Mouse (Mus musculus) MEL (cell line): ENCODE data around the gene Plxna4. TPM values are rescaled to one million over a fixed set of nuclear protein-coding genes. Genes with fewer than 3 reads are reported as not detected.

ENCODE experiments used
- DNase-seq: peaks from one replicate; pipeline ENCODE4 v3.0.0; 2011; ENCODE audit warnings: low read depth, low spot score
- H3K27ac ChIP-seq: 2 replicates; pipeline ENCODE4 v1.5.1; 2012; ENCODE audit warnings: low read depth, mild to moderate bottlenecking, control low read depth, low read length, moderate library complexity; ENCODE audit not compliant: control insufficient read depth
- H3K27me3 ChIP-seq, 2 experiments: fragments of 150-350 bp in 1 of 2; sonication (generic) in 1 of 2; 2 replicates each; pipeline ENCODE4 v1.6.1; 2012; ENCODE audit warnings: low read length in 2 of 2, mild to moderate bottlenecking in 2 of 2, improper control_type of control experiment in 1 of 2, moderate library complexity in 1 of 2; ENCODE audit not compliant: insufficient read depth in 2 of 2, control insufficient read depth in 1 of 2
- H3K36me3 ChIP-seq, 2 experiments: 2 replicates each; pipeline ENCODE4 v1.6.1; 2012 to 2014; ENCODE audit warnings: low read length in 2 of 2, improper control_type of control experiment in 1 of 2, inconsistent platforms in 1 of 2, mild to moderate bottlenecking in 1 of 2; ENCODE audit not compliant: insufficient read depth in 2 of 2, control insufficient read depth in 1 of 2
- H3K4me1 ChIP-seq, 2 experiments: fragments of 150-350 bp in 1 of 2; sonication (generic) in 1 of 2; 2 replicates each; pipeline ENCODE4 v1.6.1; 2012; ENCODE audit warnings: low read length in 2 of 2, improper control_type of control experiment in 1 of 2, mild to moderate bottlenecking in 1 of 2; ENCODE audit not compliant: insufficient read depth in 2 of 2, control insufficient read depth in 1 of 2
- H3K4me3 ChIP-seq, 2 experiments: fragments of 150-350 bp in 1 of 2; sonication (generic) in 1 of 2; 2 replicates each; pipeline ENCODE4 v1.5.1; 2012; ENCODE audit warnings: low read depth in 2 of 2, low read length in 2 of 2, mild to moderate bottlenecking in 2 of 2, moderate library complexity in 2 of 2, control low read depth in 1 of 2, improper control_type of control experiment in 1 of 2; ENCODE audit not compliant: control insufficient read depth in 1 of 2, insufficient read depth in 1 of 2
- H3K79me2 ChIP-seq: 2 replicates; pipeline ENCODE4 v1.6.1; 2012; ENCODE audit warnings: mild to moderate bottlenecking, low read length, moderate library complexity; ENCODE audit not compliant: control insufficient read depth, poor library complexity, insufficient read depth
- H3K9ac ChIP-seq: 2 replicates; pipeline ENCODE4 v1.6.1; 2012; ENCODE audit warnings: low read depth, mild to moderate bottlenecking, control low read depth, low read length, moderate library complexity; ENCODE audit not compliant: control insufficient read depth, poor library complexity, severe bottlenecking
- H3K9me3 ChIP-seq: fragments of 150-350 bp; sonication (generic); replicated peaks from 2 replicates; pipeline ENCODE4 v1.6.1; 2012; ENCODE audit warnings: mild to moderate bottlenecking, low read length, improper control_type of control experiment, moderate library complexity; ENCODE audit not compliant: insufficient read depth
- CHD1 ChIP-seq: IDR thresholded peaks from 2 replicates; pipeline ENCODE4 v1.6.1; 2012; ENCODE audit warnings: low read depth, mild to moderate bottlenecking, inconsistent platforms, low read length, improper control_type of control experiment
- CHD2 ChIP-seq: IDR thresholded peaks from 2 replicates; pipeline ENCODE4 v1.6.1; 2011; ENCODE audit warnings: low read length, improper control_type of control experiment
- CTCF ChIP-seq, 3 experiments: IDR thresholded peaks in 2 of 3; conservative IDR thresholded peaks in 1 of 3; 2 replicates each; pipeline ENCODE4 v1.5.1; 2011 to 2012; ENCODE audit warnings: low read length in 3 of 3, low read depth in 2 of 3, mild to moderate bottlenecking in 2 of 3, improper control_type of control experiment in 1 of 3, inconsistent platforms in 1 of 3, mixed read lengths in 1 of 3, moderate library complexity in 1 of 3; ENCODE audit not compliant: control insufficient read depth in 1 of 3, insufficient read depth in 1 of 3, poor library complexity in 1 of 3, severe bottlenecking in 1 of 3
- ELF1 ChIP-seq: IDR thresholded peaks from 2 replicates; pipeline ENCODE4 v1.6.1; 2014; ENCODE audit warnings: low read depth, mild to moderate bottlenecking, inconsistent platforms, low read length, improper control_type of control experiment, moderate library complexity
- EP300 ChIP-seq, 2 experiments: IDR thresholded peaks; 2 replicates each; pipeline ENCODE4 v1.6.1; 2011; ENCODE audit warnings: improper control_type of control experiment in 2 of 2, low read length in 2 of 2, low read depth in 1 of 2, mild to moderate bottlenecking in 1 of 2
- ETS1 ChIP-seq: IDR thresholded peaks from 2 replicates; pipeline ENCODE4 v1.6.1; 2012; ENCODE audit warnings: low read depth, mild to moderate bottlenecking, inconsistent platforms, low read length, improper control_type of control experiment, moderate library complexity
- HCFC1 ChIP-seq: IDR thresholded peaks from 2 replicates; pipeline ENCODE4 v1.6.1; 2012; ENCODE audit warnings: low read depth, mild to moderate bottlenecking, inconsistent platforms, low read length, improper control_type of control experiment, moderate library complexity
- KAT2A ChIP-seq: conservative IDR thresholded peaks from 2 replicates; pipeline ENCODE4 v1.6.1; 2012; ENCODE audit warnings: low read depth, low read length, improper control_type of control experiment, inconsistent platforms
- MAFK ChIP-seq: IDR thresholded peaks from 2 replicates; pipeline ENCODE4 v1.6.1; 2011; ENCODE audit warnings: low read depth, mild to moderate bottlenecking, low read length, improper control_type of control experiment, borderline replicate concordance
- MEF2A ChIP-seq: IDR thresholded peaks from 2 replicates; pipeline ENCODE4 v1.6.1; 2014; ENCODE audit warnings: low read depth, mild to moderate bottlenecking, inconsistent platforms, low read length, improper control_type of control experiment; ENCODE audit not compliant: poor library complexity, insufficient replicate concordance, severe bottlenecking; ENCODE audit errors: extremely low read depth
- MYB ChIP-seq: IDR thresholded peaks from 2 replicates; pipeline ENCODE4 v1.6.1; 2011; ENCODE audit warnings: mild to moderate bottlenecking, low read depth, low read length, improper control_type of control experiment
- NRF1 ChIP-seq: IDR thresholded peaks from 2 replicates; pipeline ENCODE4 v1.6.1; 2014; ENCODE audit warnings: low read depth, mild to moderate bottlenecking, inconsistent platforms, low read length, improper control_type of control experiment, moderate library complexity; ENCODE audit not compliant: poor library complexity, insufficient read depth, severe bottlenecking
- POLR2AphosphoS2 ChIP-seq: IDR thresholded peaks from 2 replicates; pipeline ENCODE4 v1.6.1; 2011; ENCODE audit warnings: low read length, improper control_type of control experiment
- RCOR1 ChIP-seq: IDR thresholded peaks from 2 replicates; pipeline ENCODE4 v1.6.1; 2012; ENCODE audit warnings: low read depth, mild to moderate bottlenecking, inconsistent platforms, low read length, improper control_type of control experiment
- SIN3A ChIP-seq: IDR thresholded peaks from 2 replicates; pipeline ENCODE4 v1.6.1; 2012; ENCODE audit warnings: low read length, improper control_type of control experiment, inconsistent platforms
- SMC3 ChIP-seq: IDR thresholded peaks from 2 replicates; pipeline ENCODE4 v1.6.1; 2011; ENCODE audit warnings: low read depth, low read length, improper control_type of control experiment
- TBP ChIP-seq: IDR thresholded peaks from 2 replicates; pipeline ENCODE4 v1.8.0; 2011; ENCODE audit warnings: low read depth, low read length, improper control_type of control experiment
- TCF12 ChIP-seq: IDR thresholded peaks from 2 replicates; pipeline ENCODE4 v1.6.1; 2014; ENCODE audit warnings: low read depth, mild to moderate bottlenecking, inconsistent platforms, low read length, improper control_type of control experiment, moderate library complexity
- USF2 ChIP-seq, 2 experiments: IDR thresholded peaks; 2 replicates each; pipeline ENCODE4 v1.6.1; 2011 to 2012; ENCODE audit warnings: improper control_type of control experiment in 2 of 2, low read length in 2 of 2, borderline replicate concordance in 1 of 2, inconsistent platforms in 1 of 2, low read depth in 1 of 2, mild to moderate bottlenecking in 1 of 2; ENCODE audit not compliant: insufficient read depth in 1 of 2
- ZC3H11A ChIP-seq: IDR thresholded peaks from 2 replicates; pipeline ENCODE4 v1.6.1; 2012; ENCODE audit warnings: low read depth, mild to moderate bottlenecking, inconsistent platforms, low read length, improper control_type of control experiment
- ZMIZ1 ChIP-seq: IDR thresholded peaks from 2 replicates; pipeline ENCODE4 v1.6.1; 2012; ENCODE audit warnings: low read depth, mild to moderate bottlenecking, inconsistent platforms, low read length, improper control_type of control experiment, moderate library complexity
- polyA plus RNA-seq, 2 experiments: library from polyadenylated mRNA; stranded (reverse) in 1 of 2; unstranded in 1 of 2; fragments of >175 nt in 1 of 2; fragments of >200 nt in 1 of 2; gene quantifications; 2 replicates each; pipeline versions ENCODE4 v1.2.1 to v1.2.4; 2012; ENCODE audit warnings: low replicate concordance in 2 of 2, low read depth in 1 of 2; ENCODE audit not compliant: insufficient read length in 2 of 2, insufficient read depth in 1 of 2, missing spikeins in 1 of 2
- total RNA-seq: library from RNA; depleted of rRNA; stranded (reverse); fragments of 300-350 nt; gene quantifications from 2 replicates; pipeline ENCODE4 v1.2.3, GENCODE M21; 2012

Plxna4 gene
- total and polyA plus RNA-seq, 3 experiments = 0.01 TPM; not detected in 2

DNA sequence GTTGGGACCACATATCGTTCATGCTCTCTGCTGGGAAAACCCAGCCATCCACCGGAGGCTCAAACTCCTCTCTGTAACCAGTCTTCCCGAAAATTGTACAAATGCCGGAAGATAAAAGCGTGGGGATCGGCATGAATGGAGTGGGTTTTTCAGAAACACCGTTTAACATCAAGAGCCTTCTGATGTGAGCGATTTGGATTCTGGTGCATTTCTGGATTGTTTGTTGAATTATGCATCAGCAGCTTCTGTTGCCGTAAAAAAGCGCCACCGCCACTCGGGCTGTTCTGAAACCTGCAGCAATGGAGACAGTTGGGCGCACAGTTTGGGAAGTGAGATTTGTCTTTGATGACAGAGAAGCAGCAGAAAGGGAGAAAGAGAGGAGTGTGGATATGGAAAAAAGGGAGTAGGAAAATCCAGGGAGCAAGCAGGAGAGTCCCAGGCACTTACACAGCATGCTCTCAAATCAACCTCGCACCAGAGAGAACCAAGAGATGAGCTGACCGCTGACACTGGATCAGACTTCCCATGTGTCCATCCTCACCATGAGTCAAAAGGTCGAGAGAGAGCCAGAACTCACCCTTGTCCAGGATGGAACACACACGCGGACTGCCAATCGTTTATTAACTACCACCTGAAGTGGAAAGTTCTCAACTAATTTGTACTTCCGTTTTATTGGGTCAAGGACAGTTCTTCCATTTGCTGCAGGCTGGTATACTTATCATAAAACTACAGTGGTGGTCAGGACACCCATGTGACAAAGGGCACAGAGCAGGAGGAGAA lies 181.5 kb downstream of the Plxna4 start:
- no peak overlapping the region for H3K4me3 ChIP-seq
- no peaks in the 10 kb centered on the region for H3K4me1 ChIP-seq
- H3K27ac ChIP-seq = no peak overlapping the region
- no peaks in the 10 kb centered on the region for H3K9me3 ChIP-seq
- DNase-seq = no peak
- no peak overlapping the region for H3K9ac ChIP-seq
- TF ChIP-seq MAFK = no peak
- no peak for TF ChIP-seq CTCF (IDR thresholded peaks at IDR 0.05 in 2 of 3, conservative IDR thresholded peaks at IDR 0.05 in 1 of 3; ENCODE audit: control insufficient read depth in 1 of 3, insufficient read depth in 1 of 3, low read depth in 2 of 3, low read length in 3 of 3, poor library complexity in 1 of 3, severe bottlenecking in 1 of 3)
- TF ChIP-seq KAT2A = no peak
- no peak for TF ChIP-seq TCF12
- no peak for TF ChIP-seq ETS1
- no peak for TF ChIP-seq CHD2
- TF ChIP-seq NRF1 = no peak
- TF ChIP-seq EP300 (IDR thresholded peaks at IDR 0.05; ENCODE audit: low read depth in 1 of 2, low read length in 2 of 2) = no peak
- TF ChIP-seq SIN3A = no peak
- no peak for TF ChIP-seq RCOR1
- no peak for TF ChIP-seq MYB
- TF ChIP-seq ZC3H11A = no peak
- no peak for TF ChIP-seq CHD1
- no peak for TF ChIP-seq ELF1
- no peak for TF ChIP-seq ZMIZ1
- no peaks in the 10 kb centered on the region for H3K79me2 ChIP-seq
- no peaks in the 10 kb centered on the region for H3K36me3 ChIP-seq
- no peaks in the 10 kb centered on the region for H3K27me3 ChIP-seq

DNA sequence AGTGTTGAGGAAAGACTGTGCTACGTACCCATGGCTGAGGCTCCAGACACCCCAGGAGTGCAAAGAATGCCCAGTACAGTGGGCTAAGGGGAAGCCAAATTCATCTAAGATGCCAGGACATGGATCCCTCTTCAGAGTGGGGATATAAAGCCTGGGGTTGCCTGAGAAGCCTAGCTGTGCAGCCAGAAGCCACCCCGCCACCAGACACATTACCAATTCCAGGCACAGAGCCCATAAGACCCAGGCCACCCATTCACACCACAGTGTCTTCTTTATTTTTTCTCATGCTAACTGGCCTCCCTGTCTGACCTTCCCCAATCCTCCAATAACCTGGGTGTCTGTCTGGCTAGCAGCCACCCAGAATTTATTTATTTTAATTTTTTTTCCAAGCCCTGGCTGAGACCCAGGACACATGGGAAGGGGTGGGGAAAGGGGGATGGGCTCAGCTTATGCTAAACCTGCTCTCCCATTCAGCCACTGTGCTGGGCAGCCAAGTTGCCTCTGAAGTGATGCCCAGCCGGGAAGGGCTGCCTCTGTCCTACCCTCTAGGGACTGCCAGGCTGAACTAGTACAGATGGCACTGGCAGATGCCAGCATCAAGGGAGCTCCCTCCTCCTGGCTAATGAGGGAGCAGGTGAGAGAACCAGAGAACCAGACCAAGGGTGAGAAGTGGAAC lies 185.3 kb downstream of the Plxna4 start:
- TF ChIP-seq HCFC1 = no peak
- no peak for TF ChIP-seq RCOR1
- TF ChIP-seq ETS1 = no peak
- TF ChIP-seq EP300 (IDR thresholded peaks at IDR 0.05; ENCODE audit: low read depth in 1 of 2, low read length in 2 of 2) = no peak
- no peak for TF ChIP-seq MEF2A
- no peak for TF ChIP-seq POLR2AphosphoS2
- TF ChIP-seq USF2 (IDR thresholded peaks at IDR 0.05; ENCODE audit: borderline replicate concordance in 1 of 2, insufficient read depth in 1 of 2, low read depth in 1 of 2, low read length in 2 of 2) = no peak
- TF ChIP-seq SMC3 = no peak
- no peak for TF ChIP-seq SIN3A
- TF ChIP-seq MYB = no peak
- TF ChIP-seq TBP = no peak
- TF ChIP-seq, all 39 proteins: peak for 0
- no peak overlapping the region for H3K27ac ChIP-seq

More for the DNA sequence above, 185.3 kb downstream of the Plxna4 start:
- no peak overlapping the region for H3K9ac ChIP-seq
- H3K79me2 ChIP-seq = no peaks in the 10 kb centered on the region
- H3K4me3 ChIP-seq = no peak overlapping the region
- no peak for DNase-seq
- H3K27me3 ChIP-seq = no peaks in the 10 kb centered on the region
- no peaks in the 10 kb centered on the region for H3K36me3 ChIP-seq
- H3K4me1 ChIP-seq = no peaks in the 10 kb centered on the region
- no peaks in the 10 kb centered on the region for H3K9me3 ChIP-seq
